Mouse (Mus musculus) macrophage (primary cell): Measurements from ENCODE around the gene G430095P16Rik. TPM values are rescaled to one million over a fixed set of nuclear protein-coding genes. Genes with fewer than 3 reads are reported as not detected.

ENCODE experiments used
- H3K27ac ChIP-seq: fragments of 350-480 bp; formaldehyde crosslinking; 2 replicates; pipeline ENCODE4 v1.9.0; 2021
- H3K36me3 ChIP-seq: fragments of 350-480 bp; formaldehyde crosslinking; 2 replicates; pipeline ENCODE4 v1.9.0; 2021; ENCODE audit errors: inconsistent target
- H3K4me3 ChIP-seq: fragments of 350-480 bp; formaldehyde crosslinking; 2 replicates; pipeline ENCODE4 v1.9.0; 2021; ENCODE audit errors: inconsistent target
- H3K79me2 ChIP-seq: fragments of 350-480 bp; formaldehyde crosslinking; 2 replicates; pipeline ENCODE4 v1.9.0; 2021; ENCODE audit errors: inconsistent target
- WGBS: methylation state at CpG from one replicate; pipeline ENCODE4 v1.1.7; 2026; ENCODE audit warnings: inconsistent platforms; ENCODE audit not compliant: missing documents; 5-methylcytosine and 5-hydroxymethylcytosine counted together
- polyA plus RNA-seq: library from polyadenylated mRNA; stranded (reverse); fragments of 250-400 nt; gene quantifications from 3 replicates; pipeline ENCODE4 v1.2.4, GENCODE M21; 2018; ENCODE audit warnings: inconsistent platforms

Gene G430095P16Rik
- polyA plus RNA-seq, 1 experiment from 2014 or later, result not detected

- peaks cover 25% of the 10 kb centered on the region; the same call in 1 of the 2 replicates for H3K36me3 ChIP-seq
- peaks cover 16% of the 10 kb centered on the region for H3K79me2 ChIP-seq
- no peak overlapping the region for H3K4me3 ChIP-seq
- no peak overlapping the region for H3K27ac ChIP-seq
- WGBS, result 81% methylated on average over 5 of the region's 5 CpGs
Measured at GRCm38 (mm10) chr8:84698288-84698687, 24.5 kb upstream of the G430095P16Rik start.

DNA sequence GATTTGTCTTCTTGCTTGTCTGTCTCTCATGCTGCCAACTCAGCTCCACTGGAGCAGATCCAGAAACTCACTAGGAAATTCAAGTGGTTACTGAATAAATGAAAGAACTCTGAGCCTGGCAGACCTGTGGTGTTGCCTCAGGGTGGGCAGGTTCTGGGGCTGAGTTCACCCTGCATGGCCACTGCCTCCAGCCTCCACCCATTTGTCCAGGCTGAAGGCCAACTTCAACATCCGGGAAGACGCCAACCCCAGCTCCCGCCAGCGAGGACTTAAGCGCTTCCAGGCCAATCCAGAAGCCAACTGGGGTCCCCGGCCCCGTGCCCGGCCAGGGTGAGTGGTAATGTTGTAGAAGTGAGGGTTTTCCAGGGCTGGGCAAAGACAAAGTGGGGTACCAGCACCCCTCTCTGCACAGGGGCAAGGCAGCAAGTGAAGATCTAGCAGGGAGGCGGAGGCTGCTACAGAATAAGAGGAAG is 23.8 kb upstream of the G430095P16Rik start:
- Histone ChIP-seq H3K4me3 (no peak overlapping the region), H3K79me2 (peaks cover 21% of the 10 kb centered on the region), H3K36me3 (peaks cover 20% of the 10 kb centered on the region; the same call in 1 of the 2 replicates), H3K27ac (peak overlapping the region; percentile 98)
- 47% methylated on average over 9 of the region's 9 CpGs for WGBS

GRCm38 (mm10) chr8:84699861-84700322 is 22.9 kb upstream of the G430095P16Rik start:
- Histone ChIP-seq H3K79me2 (peaks cover 27% of the 10 kb centered on the region), H3K36me3 (peaks cover 20% of the 10 kb centered on the region; the same call in 1 of the 2 replicates), H3K27ac (peak overlapping the region; percentile 98), H3K4me3 (no peak overlapping the region)
- 17% methylated on average over 7 of the region's 7 CpGs for WGBS

DNA sequence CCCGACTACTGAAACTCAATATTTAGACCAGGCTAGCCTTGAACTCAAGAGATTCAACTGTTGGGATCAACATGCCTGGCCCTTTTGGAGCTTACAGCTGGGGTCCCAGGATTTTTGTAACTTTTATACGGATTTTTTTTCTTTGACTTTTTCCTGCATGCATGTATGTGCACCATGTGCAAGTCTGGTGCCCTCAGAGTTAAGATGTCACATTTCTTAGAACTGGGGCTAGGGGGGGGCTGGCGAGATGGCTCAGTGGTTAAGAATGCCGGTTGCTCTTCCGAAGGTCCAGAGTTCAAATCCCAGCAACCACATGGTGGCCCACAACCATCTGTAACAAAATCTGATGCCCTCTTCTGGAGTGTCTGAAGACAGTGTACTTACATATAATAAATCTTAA is 22.3 kb upstream of the G430095P16Rik start:
- WGBS, result 13% methylated on average over 4 of the region's 5 CpGs
- peaks cover 16% of the 10 kb centered on the region; the same call in 1 of the 2 replicates for H3K36me3 ChIP-seq

GRCm38 (mm10) chr8:84700941-84701911 is 21.6 kb upstream of the G430095P16Rik start, which contains the start of gene Lyl1:
TSS of gene Lyl1 (plus strand) at chr8:84701457.
- Histone ChIP-seq H3K36me3 (peaks cover 11% of the 10 kb centered on the region; the same call in 1 of the 2 replicates), H3K4me3 (peak within 1 kb of the TSS; percentile 91), H3K79me2 (peaks cover 27% of the 10 kb centered on the region), H3K27ac (peak within 1 kb of the TSS; percentile 98)
- under 1% methylated on average over 33 of the region's 34 CpGs for whole genome bisulfite sequencing

More for the DNA sequence above, 22.3 kb upstream of the G430095P16Rik start:
- H3K27ac ChIP-seq, result peak overlapping the region; percentile 98
- no peak overlapping the region for H3K4me3 ChIP-seq
- H3K79me2 ChIP-seq, result peaks cover 27% of the 10 kb centered on the region

DNA sequence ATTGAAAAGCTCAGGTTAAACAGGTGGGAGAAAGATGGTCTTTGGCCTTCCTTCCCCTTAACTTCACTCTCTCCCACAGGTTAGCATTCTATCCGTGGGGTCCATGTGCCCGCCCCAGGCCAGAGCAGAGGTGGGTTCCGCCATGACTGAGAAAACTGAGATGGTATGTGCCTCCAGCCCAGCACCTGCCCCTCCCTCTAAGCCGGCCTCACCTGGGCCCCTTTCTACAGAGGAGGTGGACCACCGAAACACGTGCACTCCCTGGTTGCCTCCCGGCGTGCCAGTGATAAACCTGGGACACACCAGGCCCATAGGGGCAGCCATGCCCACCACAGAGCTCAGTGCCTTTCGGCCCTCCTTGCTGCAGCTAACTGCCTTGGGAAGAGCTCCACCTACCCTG is 20.2 kb upstream of the G430095P16Rik start:
- Histone ChIP-seq H3K4me3 (peak overlapping the region; percentile 91), H3K79me2 (peaks cover 27% of the 10 kb centered on the region), H3K36me3 (peaks cover under 1% of the 10 kb centered on the region; the same call in 1 of the 2 replicates), H3K27ac (peak overlapping the region; percentile 98)
- WGBS, result 5% methylated on average over 9 of the region's 9 CpGs

- H3K27ac ChIP-seq, result peak overlapping the region; percentile 98
- no peaks in the 10 kb centered on the region for H3K36me3 ChIP-seq
- H3K4me3 ChIP-seq, result peak overlapping the region; percentile 91
- 7% methylated on average over 5 of the region's 6 CpGs for WGBS
- peaks cover 27% of the 10 kb centered on the region for H3K79me2 ChIP-seq
Measured at GRCm38 (mm10) chr8:84702963-84703465, 19.8 kb upstream of the G430095P16Rik start.

- Histone ChIP-seq H3K4me3 (peak overlapping the region; percentile 91), H3K79me2 (peaks cover 27% of the 10 kb centered on the region), H3K27ac (peak overlapping the region; percentile 98), H3K36me3 (no peaks in the 10 kb centered on the region)
- 3% methylated on average over 35 of the region's 38 CpGs for WGBS
Measured at GRCm38 (mm10) chr8:84703466-84704249, 19.1 kb upstream of the G430095P16Rik start.

GRCm38 (mm10) chr8:84704356-84704755 is 18.5 kb upstream of the G430095P16Rik start:
- peaks cover 27% of the 10 kb centered on the region for H3K79me2 ChIP-seq
- H3K36me3 ChIP-seq, result no peaks in the 10 kb centered on the region
- peak overlapping the region; percentile 76 for H3K27ac ChIP-seq
- WGBS, result 5% methylated on average over 16 of the region's 16 CpGs
- peak overlapping the region; percentile 21; the same call in 1 of the 2 replicates for H3K4me3 ChIP-seq

DNA sequence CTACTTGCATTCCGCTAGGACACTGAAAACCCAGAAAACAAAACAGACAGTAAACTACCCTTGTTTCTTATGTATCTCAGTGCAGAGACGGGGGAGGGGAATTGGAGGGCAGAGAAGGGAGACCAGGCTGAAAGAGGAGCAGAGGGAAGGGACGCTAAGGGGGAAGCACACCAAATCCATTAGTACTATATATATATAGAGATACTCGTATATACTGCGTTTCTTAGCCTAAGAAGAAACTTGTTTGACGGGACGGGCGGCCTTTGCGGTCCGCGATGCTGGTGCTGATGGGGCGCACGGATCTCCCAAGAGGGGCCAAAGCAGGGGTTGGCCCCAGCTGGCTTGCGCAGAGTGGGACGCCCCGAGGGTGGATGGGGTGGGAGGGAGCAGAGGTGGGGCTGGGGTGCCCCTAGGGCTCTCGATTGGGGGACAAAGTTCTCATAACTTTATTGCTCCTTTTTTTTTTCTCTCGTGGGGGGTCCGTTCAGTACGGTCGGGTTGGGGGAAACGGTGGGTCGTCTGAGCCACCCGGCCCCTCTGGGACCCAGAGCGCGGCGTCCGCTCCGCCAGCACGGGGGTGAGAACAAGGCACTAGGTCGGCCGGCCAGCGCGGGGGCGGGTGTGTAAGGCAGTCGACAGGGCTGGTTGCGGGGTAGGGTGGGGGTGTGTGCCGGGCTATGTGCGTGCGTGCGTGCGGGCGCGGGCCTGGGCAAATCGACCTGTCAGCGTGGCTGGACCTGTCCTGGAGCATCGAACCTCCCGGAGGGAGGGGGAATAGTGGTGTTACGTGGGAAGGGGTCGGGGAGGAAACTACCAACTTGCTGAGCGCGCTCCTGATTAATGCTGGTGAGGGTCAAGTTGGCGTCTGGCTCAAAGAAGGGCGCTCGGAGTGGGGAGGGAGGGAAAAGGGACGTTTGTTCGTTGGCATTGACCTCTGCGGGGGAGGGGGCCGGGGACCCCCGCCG is 17.7 kb upstream of the G430095P16Rik start:
- 6% methylated on average over 45 of the region's 61 CpGs for WGBS

DNA sequence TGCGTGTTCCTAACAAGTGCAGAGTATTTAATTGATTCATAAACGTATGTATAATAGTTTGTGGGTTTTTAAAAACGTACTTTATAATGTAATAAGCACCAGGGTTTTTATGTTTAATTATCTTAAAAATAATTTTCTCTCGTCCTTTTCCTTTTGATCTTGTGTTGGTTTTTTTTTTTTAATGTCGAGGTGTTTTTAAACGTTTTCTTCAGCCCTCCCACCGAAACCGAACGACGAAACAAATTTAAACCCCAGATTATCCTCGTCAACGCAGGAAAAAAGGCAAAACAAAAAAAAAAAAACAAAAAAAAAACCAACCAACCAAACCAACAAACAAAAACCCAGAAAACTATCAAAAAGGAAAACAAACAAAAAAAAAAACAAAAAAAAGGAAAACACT is 16.8 kb upstream of the G430095P16Rik start:
- WGBS, result 12% methylated on average over 12 of the region's 12 CpGs
- Histone ChIP-seq H3K36me3 (no peaks in the 10 kb centered on the region), H3K27ac (no peak overlapping the region), H3K4me3 (peak overlapping the region; percentile 2; the same call in 1 of the 2 replicates), H3K79me2 (peaks cover 27% of the 10 kb centered on the region)

More for the DNA sequence above, 17.7 kb upstream of the G430095P16Rik start:
- Histone ChIP-seq H3K79me2 (peaks cover 27% of the 10 kb centered on the region), H3K36me3 (no peaks in the 10 kb centered on the region), H3K4me3 (no peak overlapping the region; the same call in 1 of the 2 replicates), H3K27ac (peak overlapping the region; percentile 76)

GRCm38 (mm10) chr8:84706610-84707266 is 16.1 kb upstream of the G430095P16Rik start:
- Histone ChIP-seq H3K27ac (peak overlapping the region; percentile 70), H3K36me3 (no peaks in the 10 kb centered on the region), H3K79me2 (peaks cover 27% of the 10 kb centered on the region), H3K4me3 (peak overlapping the region; percentile 25)
- 6% methylated on average over 29 of the region's 45 CpGs for WGBS
